Mouse (Mus musculus) testis, adult 2 months (tissue): ENCODE results near the gene Tmem199. TPM values are rescaled to one million over a fixed set of nuclear protein-coding genes. Genes with fewer than 3 reads are reported as not detected.

ENCODE experiments used
- H3K27ac ChIP-seq: fragments of 200-500 bp; 2 replicates; pipeline ENCODE4 v1.5.1; 2012; ENCODE audit warnings: low read depth, low read length; ENCODE audit not compliant: control insufficient read depth, insufficient read depth
- H3K27me3 ChIP-seq: fragments of 200-500 bp; 2 replicates; pipeline ENCODE4 v1.6.1; 2012; ENCODE audit warnings: mild to moderate bottlenecking, low read length, moderate library complexity; ENCODE audit not compliant: control insufficient read depth, insufficient read depth
- H3K36me3 ChIP-seq: fragments of 200-500 bp; 2 replicates; pipeline ENCODE4 v1.6.1; 2012; ENCODE audit warnings: mild to moderate bottlenecking, low read length; ENCODE audit not compliant: control insufficient read depth, insufficient read depth
- H3K4me1 ChIP-seq: fragments of 200-500 bp; 2 replicates; pipeline ENCODE4 v1.6.1; 2012; ENCODE audit warnings: low read length; ENCODE audit not compliant: control insufficient read depth, insufficient read depth
- H3K4me3 ChIP-seq: fragments of 200-500 bp; 2 replicates; pipeline ENCODE4 v1.5.1; 2012; ENCODE audit warnings: low read depth, mild to moderate bottlenecking, low read length, moderate library complexity, mixed read lengths; ENCODE audit not compliant: control insufficient read depth
- CTCF ChIP-seq: fragments of 200-500 bp; IDR thresholded peaks from 2 replicates; pipeline ENCODE4 v1.5.1; 2012; ENCODE audit warnings: low read depth, mild to moderate bottlenecking, inconsistent platforms, low read length, moderate library complexity; ENCODE audit not compliant: control insufficient read depth, insufficient read depth, insufficient replicate concordance
- POLR2A ChIP-seq: fragments of 200-500 bp; IDR thresholded peaks from 2 replicates; pipeline ENCODE4 v1.6.1; 2012; ENCODE audit warnings: low read depth, mild to moderate bottlenecking, inconsistent platforms, low read length, moderate library complexity; ENCODE audit not compliant: control insufficient read depth
- polyA plus RNA-seq: library from polyadenylated mRNA; depleted of rRNA; stranded (reverse); fragments of >200 nt; gene quantifications from 2 replicates; pipeline ENCODE4 v1.2.3, GENCODE M21; 2012; rRNA removed

Tmem199 gene
- polyA plus RNA-seq, result 16.0 and 19.2 TPM in 2 replicates

- peak within 1 kb of the TSS; percentile 93 for H3K27ac ChIP-seq
- peaks cover 5% of the 10 kb centered on the region for H3K36me3 ChIP-seq
- TF ChIP-seq CTCF, result no peak
- peak; percentile 96 for TF ChIP-seq POLR2A
- peaks cover 8% of the 10 kb centered on the region for H3K4me1 ChIP-seq
- H3K27me3 ChIP-seq, result no peaks in the 10 kb centered on the region
- peak within 1 kb of the TSS; percentile 99 for H3K4me3 ChIP-seq
Observed at GRCm38 (mm10) chr11:78512025-78512957, at the start of gene Tmem199, which contains the start of gene Poldip2. Tmem199 (minus strand) TSS chr11:78512172. Poldip2 (plus strand) TSS chr11:78512193.

- H3K4me1 ChIP-seq, result no peaks in the 10 kb centered on the region
- H3K4me3 ChIP-seq, result no peak overlapping the region
- H3K27me3 ChIP-seq, result no peaks in the 10 kb centered on the region
- H3K27ac ChIP-seq, result no peak overlapping the region
- no peak for TF ChIP-seq POLR2A
- TF ChIP-seq CTCF, result peak; percentile 39; the same call in 1 of the 2 replicates
- H3K36me3 ChIP-seq, result no peaks in the 10 kb centered on the region
Observed at GRCm38 (mm10) chr11:78560447-78560846, 48.5 kb upstream of the Tmem199 start.

GRCm38 (mm10) chr11:78557241-78557640 lies 45.3 kb upstream of the Tmem199 start:
- no peaks in the 10 kb centered on the region for H3K36me3 ChIP-seq
- peaks cover 3% of the 10 kb centered on the region; the same call in 1 of the 2 replicates for H3K4me1 ChIP-seq
- H3K27me3 ChIP-seq, result no peaks in the 10 kb centered on the region
- no peak overlapping the region for H3K4me3 ChIP-seq
- no peak overlapping the region for H3K27ac ChIP-seq
- TF ChIP-seq POLR2A (no peak), CTCF (no peak)

- H3K4me1 ChIP-seq, result peaks cover 5% of the 10 kb centered on the region
- TF ChIP-seq CTCF, result no peak
- no peak for TF ChIP-seq POLR2A
- peak overlapping the region; percentile 72 for H3K27ac ChIP-seq
- H3K36me3 ChIP-seq, result no peaks in the 10 kb centered on the region
- no peaks in the 10 kb centered on the region for H3K27me3 ChIP-seq
- no peak overlapping the region for H3K4me3 ChIP-seq
Observed at GRCm38 (mm10) chr11:78556070-78556469, 44.1 kb upstream of the Tmem199 start.

GRCm38 (mm10) chr11:78555623-78556022 lies 43.7 kb upstream of the Tmem199 start:
- H3K4me1 ChIP-seq, result peaks cover 5% of the 10 kb centered on the region
- H3K36me3 ChIP-seq, result no peaks in the 10 kb centered on the region
- no peaks in the 10 kb centered on the region for H3K27me3 ChIP-seq
- no peak for TF ChIP-seq CTCF
- no peak overlapping the region for H3K4me3 ChIP-seq
- peak overlapping the region; percentile 72; the same call in 1 of the 2 replicates for H3K27ac ChIP-seq

- Histone ChIP-seq H3K4me1 (peaks cover 6% of the 10 kb centered on the region), H3K27ac (peak overlapping the region; percentile 96)
- TF ChIP-seq CTCF, result no peak
- TF ChIP-seq POLR2A, result no peak
Observed at GRCm38 (mm10) chr11:78551059-78551398, 39.1 kb upstream of the Tmem199 start.

GRCm38 (mm10) chr11:78550168-78551058 lies 38.4 kb upstream of the Tmem199 start, which contains the start of gene Tmem97:
Tmem97 (minus strand) TSS chr11:78550777.
- Histone ChIP-seq H3K4me1 (peaks cover 6% of the 10 kb centered on the region), H3K36me3 (no peaks in the 10 kb centered on the region), H3K4me3 (peak within 1 kb of the TSS; percentile 96), H3K27ac (peak within 1 kb of the TSS; percentile 99), H3K27me3 (no peaks in the 10 kb centered on the region)
- TF ChIP-seq CTCF, result peak; percentile 10; the same call in 1 of the 2 replicates
- peak; percentile 90 for TF ChIP-seq POLR2A

More at GRCm38 (mm10) chr11:78551059-78551398, 39.1 kb upstream of the Tmem199 start:
- Histone ChIP-seq H3K36me3 (no peaks in the 10 kb centered on the region), H3K4me3 (peak overlapping the region; percentile 96), H3K27me3 (no peaks in the 10 kb centered on the region)
